Mouse (Mus musculus) megakaryocyte, embryonic 14.5 days (primary cell): Measurements from ENCODE around the gene Ndufs1.

Source experiments
- FLI1 ChIP-seq: IDR thresholded peaks from 2 replicates; pipeline ENCODE4 v1.6.1; 2012; ENCODE audit warnings: low read length, inconsistent platforms, mixed read lengths
- GATA1 ChIP-seq: IDR thresholded peaks from 3 replicates; pipeline ENCODE4 v1.6.1; 2012; ENCODE audit warnings: mixed read lengths, low read length, inconsistent platforms, borderline replicate concordance

GRCm38 (mm10) chr1:63112865-63113261, 63.8 kb downstream of the Ndufs1 start:
- no peak for TF ChIP-seq FLI1
- no peak for TF ChIP-seq GATA1
